Mouse (Mus musculus): ENCODE data around the gene A230072I06Rik. TPM values are rescaled to one million over a fixed set of nuclear protein-coding genes. Genes with fewer than 3 reads are reported as not detected.

The A230072I06Rik gene
- polyA plus RNA-seq, 1 experiment = not detected

- no peaks in the 10 kb centered on the region for H3K79me3 ChIP-seq (ENCODE audit: low read depth)
These were observed 49.9 kb downstream of the A230072I06Rik start for GRCm38 (mm10) chr8:12328476-12328875.

GRCm38 (mm10) chr8:12330066-12330465 lies 51.4 kb downstream of the A230072I06Rik start:
- Histone ChIP-seq H3K27me3 (ENCODE audit: control insufficient read depth, insufficient read depth, insufficient read length) (peaks cover 15% of the 10 kb centered on the region), H3K79me2 (ENCODE audit: control insufficient read depth, insufficient read depth) (no peaks in the 10 kb centered on the region), H3K4me3 (ENCODE audit: insufficient read depth, poor library complexity, severe bottlenecking) (no peak overlapping the region), H3ac (ENCODE audit: control insufficient read depth, insufficient read length, low read depth) (no peak overlapping the region), H3K36me3 (ENCODE audit: control insufficient read depth, insufficient read depth) (no peaks in the 10 kb centered on the region), H3K79me3 (ENCODE audit: low read depth) (no peaks in the 10 kb centered on the region)
- TF ChIP-seq MYOG (IDR thresholded peaks at IDR 0.05; ENCODE audit: control insufficient read depth, extremely low read depth, insufficient read length) = no peak
- TF ChIP-seq CTCF (IDR thresholded peaks at IDR 0.05; ENCODE audit: control insufficient read depth, insufficient read depth, insufficient read length) = no peak
- TF ChIP-seq FOSL1 (IDR thresholded peaks at IDR 0.05; ENCODE audit: insufficient read depth, low read length, poor library complexity, severe bottlenecking) = no peak
- TF ChIP-seq CEBPB (IDR thresholded peaks at IDR 0.05; ENCODE audit: low read depth) = no peak

More at GRCm38 (mm10) chr8:12328476-12328875, 49.9 kb downstream of the A230072I06Rik start:
- Histone ChIP-seq H3K79me2 (ENCODE audit: control insufficient read depth, insufficient read depth) (no peaks in the 10 kb centered on the region), H3ac (ENCODE audit: control insufficient read depth, insufficient read length, low read depth) (no peak overlapping the region), H3K36me3 (ENCODE audit: control insufficient read depth, insufficient read depth) (no peaks in the 10 kb centered on the region), H3K27me3 (ENCODE audit: control insufficient read depth, insufficient read depth, insufficient read length) (peaks cover 15% of the 10 kb centered on the region), H3K4me3 (ENCODE audit: insufficient read depth, poor library complexity, severe bottlenecking) (no peak overlapping the region)
- TF ChIP-seq USF1 (IDR thresholded peaks at IDR 0.05; ENCODE audit: low read depth) (no peak), MYOD1 (IDR thresholded peaks at IDR 0.05; ENCODE audit: control insufficient read depth, insufficient read length, low read depth) (no peak), FOSL1 (IDR thresholded peaks at IDR 0.05; ENCODE audit: insufficient read depth, low read length, poor library complexity, severe bottlenecking) (no peak), CEBPB (IDR thresholded peaks at IDR 0.05; ENCODE audit: low read depth) (no peak), MAX (IDR thresholded peaks at IDR 0.05) (no peak), MYOG (IDR thresholded peaks at IDR 0.05; ENCODE audit: control insufficient read depth, extremely low read depth, insufficient read length) (no peak), CTCF (IDR thresholded peaks at IDR 0.05; ENCODE audit: control insufficient read depth, insufficient read depth, insufficient read length) (no peak)

Other genes starting within 250 kb of the A230072I06Rik start
- not detected for gene Sox1, start 116.5 kb downstream of the A230072I06Rik start, polyA plus RNA-seq (2012; fragmentation: generic; extraction: Trizol)

All from C2C12 (cell line).